Comparison of ENCODE assay signal across 26 mouse cellular contexts in the genomic region with DNA sequence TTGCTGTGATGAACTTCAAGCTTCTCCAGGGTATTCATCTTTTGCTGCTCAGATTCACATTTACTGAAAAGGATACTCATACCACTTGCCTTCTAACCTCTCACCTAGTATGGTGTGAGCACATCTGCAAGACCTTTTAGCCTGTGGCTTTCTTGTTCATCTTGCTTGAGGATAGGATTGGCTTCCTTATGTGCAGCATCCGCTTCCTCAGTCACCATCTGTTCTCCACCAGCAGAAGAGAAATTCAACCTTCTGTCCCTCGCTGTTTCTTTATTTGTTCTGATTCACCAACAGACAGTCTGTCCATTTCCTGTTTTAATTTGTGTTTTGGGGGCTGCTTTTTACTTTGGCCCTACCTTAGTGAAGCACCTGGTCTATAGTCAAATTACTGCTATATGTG. TPM values are rescaled to one million over a fixed set of nuclear protein-coding genes. Genes with fewer than 3 reads are reported as not detected.
DNase-seq lines count a peak whose midpoint lies in the region; ATAC-seq lines count a peak whose summit lies in the region.
"Had no signal": no experiment of that assay in that cellular context is flagged by ENCODE, and none has a peak within 500 bp of the region (broad histone marks: within the 10 kb centered on the region; RNA-seq: fewer than 3 reads in every experiment).

No protein-coding gene starts in this region.

- 84% methylated on average over 2 of the region's 2 CpGs for WGBS in kidney, embryonic 14.5 days

- H3K36me3 ChIP-seq in kidney, embryonic 14.5 days (ENCODE audit: control insufficient read depth, insufficient read depth, low read length), result no peaks in the 10 kb centered on the region
- H3K36me3 ChIP-seq: embryonic facial prominence, embryonic 12.5 days; heart, embryonic 15.5 days; hindbrain, embryonic 15.5 days; limb, embryonic 15.5 days; midbrain, embryonic 12.5 days; neural tube, embryonic 15.5 days had no signal

- no peak overlapping the region for H3K27ac ChIP-seq in kidney, embryonic 14.5 days (ENCODE audit: low read depth, low read length)
- H3K27ac ChIP-seq: embryonic facial prominence, embryonic 12.5 days; heart, embryonic 15.5 days; hindbrain, embryonic 15.5 days; limb, embryonic 15.5 days; liver, embryonic 14.5 days; midbrain, embryonic 12.5 days; neural tube, embryonic 15.5 days had no signal

- H3K4me3 ChIP-seq in kidney, embryonic 14.5 days (ENCODE audit: low read length), result no peak overlapping the region
- H3K4me3 ChIP-seq: embryonic facial prominence, embryonic 12.5 days; heart, embryonic 15.5 days; hindbrain, embryonic 15.5 days; limb, embryonic 15.5 days; midbrain, embryonic 12.5 days; neural tube, embryonic 15.5 days had no signal

- H3K9me3 ChIP-seq in kidney, embryonic 14.5 days (ENCODE audit: control insufficient read depth, low read length), result no peaks in the 10 kb centered on the region
- H3K9me3 ChIP-seq: embryonic facial prominence, embryonic 12.5 days; heart, embryonic 15.5 days; hindbrain, embryonic 15.5 days; limb, embryonic 15.5 days; midbrain, embryonic 12.5 days; neural tube, embryonic 15.5 days had no signal

- H3K9ac ChIP-seq in kidney, embryonic 14.5 days (ENCODE audit: low read depth, low read length), result no peak overlapping the region
- H3K9ac ChIP-seq: embryonic facial prominence, embryonic 12.5 days; forebrain, postnatal 0 days; heart, embryonic 15.5 days; hindbrain, embryonic 15.5 days; limb, embryonic 15.5 days; liver, embryonic 14.5 days; lung, embryonic 14.5 days; midbrain, embryonic 12.5 days; neural tube, embryonic 15.5 days had no signal

- H3K4me2 ChIP-seq in kidney, embryonic 14.5 days (replicated peaks; ENCODE audit: low read depth, low read length), result no peak overlapping the region
- H3K4me2 ChIP-seq: embryonic facial prominence, embryonic 12.5 days; heart, embryonic 15.5 days; hindbrain, embryonic 15.5 days; limb, embryonic 15.5 days; lung, embryonic 14.5 days; midbrain, embryonic 12.5 days; neural tube, embryonic 15.5 days had no signal

- peak; percentile 54; the same call in 1 of the 2 replicates for ATAC-seq in cerebellum, adult (ENCODE audit: insufficient number of reproducible peaks, low FRiP score, low TSS enrichment)
- no peak for ATAC-seq in kidney, embryonic 14.5 days (ENCODE audit: low FRiP score, low TSS enrichment)
- ATAC-seq: forebrain, postnatal 0 days had no signal

- no peak for DNase-seq in cerebellum, adult 8-10 months
- DNase-seq in frontal cortex, postnatal 36 days (ENCODE audit: low spot score in 2 of 2), result peak; percentile 9 to 33
- no peak for DNase-seq in frontal cortex, postnatal 25 days (ENCODE audit: low spot score in 2 of 2)
- DNase-seq in right cerebral cortex, adult 18-20 months, result peak; percentile 13
- no peak for DNase-seq in right cerebral cortex, postnatal 4 days
- no peak for DNase-seq in thymus, postnatal 10 days (ENCODE audit: low spot score in 2 of 2)
- DNase-seq: adrenal gland, postnatal 25 days; forebrain, postnatal 0 days; heart, postnatal 36 days; kidney, adult 2 months; kidney, postnatal 14 days; lung, embryonic 14.5 days; thymus, postnatal 36 days had no signal

- H3K4me1 ChIP-seq in kidney, embryonic 14.5 days (ENCODE audit: control insufficient read depth, insufficient read depth, low read length), result no peaks in the 10 kb centered on the region
- H3K4me1 ChIP-seq: embryonic facial prominence, embryonic 12.5 days; heart, embryonic 15.5 days; hindbrain, embryonic 15.5 days; limb, embryonic 15.5 days; midbrain, embryonic 12.5 days; neural tube, embryonic 15.5 days had no signal

- no peaks in the 10 kb centered on the region for H3K27me3 ChIP-seq in kidney, embryonic 14.5 days (ENCODE audit: control insufficient read depth, insufficient read depth, low read length)
- H3K27me3 ChIP-seq: embryonic facial prominence, embryonic 12.5 days; heart, embryonic 15.5 days; hindbrain, embryonic 15.5 days; limb, embryonic 15.5 days; midbrain, embryonic 12.5 days; neural tube, embryonic 15.5 days had no signal

RNA-seq across cellular contexts. Expression of a gene that starts 21.8 kb away (rescaled TPM):
- polyA plus RNA-seq in kidney, embryonic 14.5 days (2014; fragmentation: Nextera tagmentation; extraction: Ambion mirVana), result not detected in 2 replicates
- polyA plus RNA-seq: embryonic facial prominence, embryonic 12.5 days; forebrain, embryonic 11.5 days; forebrain, postnatal 0 days; gonadal fat pad, adult 2 months; heart, embryonic 15.5 days; hindbrain, embryonic 15.5 days; intestine, embryonic 14.5 days; kidney, adult 2 months; limb, embryonic 15.5 days; liver, embryonic 14.5 days; lung, embryonic 14.5 days; midbrain, embryonic 12.5 days; neural tube, embryonic 15.5 days; stomach, embryonic 14.5 days had no signal

RNA-seq across cellular contexts. Expression of a gene that starts 55.0 kb away (rescaled TPM):
- not detected in 2 replicates for polyA plus RNA-seq in kidney, embryonic 14.5 days (2014; fragmentation: Nextera tagmentation; extraction: Ambion mirVana)
- polyA plus RNA-seq: embryonic facial prominence, embryonic 12.5 days; forebrain, embryonic 11.5 days; forebrain, postnatal 0 days; gonadal fat pad, adult 2 months; heart, embryonic 15.5 days; hindbrain, embryonic 15.5 days; intestine, embryonic 14.5 days; kidney, adult 2 months; limb, embryonic 15.5 days; liver, embryonic 14.5 days; lung, embryonic 14.5 days; midbrain, embryonic 12.5 days; neural tube, embryonic 15.5 days; stomach, embryonic 14.5 days had no signal

RNA-seq across cellular contexts. Expression of a gene that starts 59.3 kb away (rescaled TPM):
- not detected in 2 replicates for polyA plus RNA-seq in kidney, embryonic 14.5 days (2014; fragmentation: Nextera tagmentation; extraction: Ambion mirVana)
- polyA plus RNA-seq: intestine, embryonic 14.5 days; kidney, adult 2 months; liver, embryonic 14.5 days had no signal

Comparison
In these comparisons a context has a peak if more than half of its experiments do, and no peak if none do; other contexts are left out.
1. DNase-seq: peak in frontal cortex, postnatal 36 days (2 of 2) and right cerebral cortex, adult 18-20 months (single experiment); none in cerebellum, adult 8-10 months (single experiment), frontal cortex, postnatal 25 days (0 of 2), right cerebral cortex, postnatal 4 days (single experiment) and thymus, postnatal 10 days (0 of 2).